1 mouse cellular context compared by ENCODE assay signal in genomic region chr9:107575579-107576356, GRCm38 (mm10).
TF ChIP-seq lines count a peak whose summit lies in the region.

No protein-coding gene starts in this region.

TF ChIP-seq in CH12.LX, 34 proteins besides CTCF, POLR2A, EP300 and RAD21:
- TF ChIP-seq USF1 (IDR thresholded peaks at IDR 0.05; ENCODE audit: low read depth, low read length) (peak; percentile 75), NELFE (IDR thresholded peaks at IDR 0.05; ENCODE audit: low read depth, low read length) (no peak), CHD1 (IDR thresholded peaks at IDR 0.05; ENCODE audit: low read depth, low read length) (0 out of 2 replicates have a peak, but pooled peaks have one; percentile 52), RCOR1 (conservative IDR thresholded peaks at IDR 0.05; ENCODE audit: low read depth, low read length) (no peak), BHLHE40 (IDR thresholded peaks at IDR 0.05; ENCODE audit: low read depth, low read length) (peak; percentile 76), USF2 (conservative IDR thresholded peaks at IDR 0.05; ENCODE audit: low read depth, low read length) (peak; percentile 73)
